Mouse (Mus musculus) kidney, postnatal 14 days (tissue): ENCODE measurements around the gene Casp12.
"Not testable (repeated sequence)": the region's sequence is repeated elsewhere in the genome, so short reads cannot be mapped to it uniquely, and the experiment has no call there.

Experiments
- DNase-seq: peaks from one replicate; pipeline ENCODE4 v3.0.0; 2022; ENCODE audit warnings: mixed read lengths

Gene Casp12

GRCm38 (mm10) chr9:5345291-5345898 is at the start of gene Casp12:
Gene Casp12 (plus strand): TSS chr9:5345430.
- peak; percentile 6 for DNase-seq

DNA sequence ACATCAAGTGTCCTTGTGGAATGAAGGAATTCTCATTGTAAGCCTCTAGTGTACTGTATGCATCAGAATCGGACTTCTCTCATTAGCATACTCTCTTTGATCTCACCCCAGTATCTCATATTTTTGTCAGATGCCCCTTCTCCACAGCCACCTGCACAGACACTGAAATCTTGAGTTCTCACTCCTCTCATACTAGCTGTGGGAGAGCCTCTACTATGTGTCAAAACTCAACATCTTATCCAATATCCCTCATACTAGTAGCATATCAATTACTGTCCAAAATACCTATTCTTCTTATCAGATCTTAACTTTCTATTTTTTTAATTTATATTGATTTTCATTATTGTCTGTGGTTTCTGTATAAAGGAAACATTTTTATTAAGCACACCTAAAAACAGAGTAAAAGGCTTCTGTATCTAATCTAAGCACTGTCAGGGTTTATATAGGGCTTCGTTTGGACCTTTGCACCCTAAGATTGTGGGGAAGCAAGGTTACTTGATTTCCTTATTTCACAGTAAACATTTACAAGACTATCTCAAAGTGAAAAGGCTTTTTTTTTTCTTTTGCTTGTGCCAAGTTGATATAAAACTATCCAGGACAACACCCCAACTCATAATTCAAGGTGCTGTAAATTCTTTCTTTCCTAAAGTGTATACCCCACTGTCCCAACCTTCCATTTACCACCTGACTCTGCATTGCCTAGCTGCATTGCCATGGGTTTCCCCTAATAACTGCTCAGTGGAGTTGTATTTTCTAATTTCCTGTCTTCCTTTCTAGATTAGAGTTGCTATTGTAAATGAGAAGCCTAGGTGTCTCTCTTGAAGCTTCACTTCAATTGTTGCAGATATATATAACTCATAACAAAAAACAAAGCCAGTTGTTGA is 48.6 kb upstream of the Casp12 start:
- DNase-seq: no peak

- DNase-seq: no peak
These were observed 46.7 kb upstream of the Casp12 start, which contains the start of gene Casp1 for GRCm38 (mm10) chr9:5298329-5299131. Gene Casp1 (plus strand): TSS chr9:5298517.

- DNase-seq: no peak
These were observed 46.2 kb upstream of the Casp12 start for GRCm38 (mm10) chr9:5299132-5299381.

- DNase-seq: peak; percentile 25
These were observed 36.7 kb upstream of the Casp12 start, which contains the start of gene Casp4 for GRCm38 (mm10) chr9:5308561-5308960. Gene Casp4 (plus strand): TSS chr9:5308828.

DNA sequence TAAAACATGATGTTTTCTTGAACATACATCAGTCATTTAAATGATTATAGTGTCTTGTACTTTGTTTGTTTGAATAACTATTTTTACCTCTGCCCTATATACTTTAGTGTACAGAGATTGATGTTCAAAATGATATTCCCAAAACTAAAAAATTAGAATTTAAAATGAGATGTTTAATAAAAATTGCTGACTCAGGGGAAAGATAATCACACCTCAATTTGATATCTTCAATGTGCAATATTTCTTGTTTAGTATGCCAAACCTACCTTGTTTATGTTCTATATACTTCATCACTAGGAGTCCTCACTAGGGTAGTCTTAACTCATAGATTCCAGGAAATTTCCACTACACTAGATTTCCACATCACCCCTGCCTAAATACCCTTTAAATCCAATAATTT is 35.1 kb upstream of the Casp12 start:
- DNase-seq: no peak

DNA sequence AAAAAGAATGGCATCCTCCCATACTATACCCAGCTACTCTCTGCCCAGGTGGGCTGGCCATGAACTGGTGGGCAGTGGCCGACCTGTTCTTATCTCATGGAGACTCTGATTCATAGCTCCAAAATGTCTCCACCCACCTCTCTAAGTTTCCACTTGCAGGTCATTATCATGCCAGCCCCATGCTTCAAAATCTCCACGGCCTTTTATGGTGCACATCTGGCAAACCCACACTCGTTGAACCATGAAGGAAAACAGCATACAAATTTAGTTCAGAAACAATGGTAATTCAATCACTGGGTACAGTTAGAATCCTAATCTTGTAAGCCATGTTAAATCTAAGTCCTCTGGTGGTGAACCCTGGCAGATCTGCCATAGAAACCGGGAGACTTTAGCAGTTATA is 33.8 kb upstream of the Casp12 start:
- DNase-seq: no peak

- no peak for DNase-seq
These were observed 17.0 kb upstream of the Casp12 start for GRCm38 (mm10) chr9:5328204-5328603.

GRCm38 (mm10) chr9:5332441-5332840 is 12.8 kb upstream of the Casp12 start:
- no peak for DNase-seq

DNA sequence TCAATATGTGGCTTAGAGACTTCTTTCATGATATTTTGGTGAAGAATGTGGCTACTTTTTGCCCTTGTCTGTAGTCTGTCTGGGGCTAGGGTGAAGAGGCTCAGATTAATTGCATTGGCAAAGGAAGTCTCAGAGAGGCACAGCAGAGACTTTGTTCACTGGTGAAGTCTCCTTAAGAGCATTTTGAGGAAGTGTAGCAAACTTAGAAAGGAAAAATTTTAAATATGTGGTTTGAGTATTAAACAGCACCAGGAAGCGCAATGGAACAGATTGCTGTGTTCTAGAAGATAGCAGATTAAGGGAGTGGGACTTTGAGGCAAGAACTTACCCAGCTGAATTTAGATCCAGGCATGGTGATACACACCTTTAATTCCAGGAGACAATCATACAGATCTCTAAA is 11.8 kb upstream of the Casp12 start:
- DNase-seq: no peak

GRCm38 (mm10) chr9:5343092-5343491 is 2.1 kb upstream of the Casp12 start:
- no peak for DNase-seq

- DNase-seq: no peak
These were observed 1.1 kb upstream of the Casp12 start for GRCm38 (mm10) chr9:5344090-5344489.

- DNase-seq: no peak
These were observed 2.2 kb downstream of the Casp12 start for GRCm38 (mm10) chr9:5347381-5347780.

DNA sequence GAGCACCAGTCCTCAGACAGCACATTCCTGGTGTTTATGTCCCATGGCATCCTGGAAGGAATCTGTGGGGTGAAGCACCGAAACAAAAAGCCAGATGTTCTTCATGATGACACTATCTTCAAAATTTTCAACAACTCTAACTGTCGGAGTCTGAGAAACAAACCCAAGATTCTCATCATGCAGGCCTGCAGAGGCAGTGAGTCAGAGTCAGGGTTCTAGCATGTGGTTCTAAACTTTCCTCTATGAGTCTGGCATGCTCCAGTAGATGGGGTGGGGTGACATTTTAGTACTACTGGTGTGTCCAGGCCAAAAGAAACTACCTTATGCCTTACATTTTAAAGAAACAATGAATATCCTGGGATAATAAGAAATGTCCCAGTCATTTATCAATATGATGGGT is 8.4 kb downstream of the Casp12 start:
- no peak for DNase-seq

- DNase-seq: no peak
These were observed 11.6 kb downstream of the Casp12 start for GRCm38 (mm10) chr9:5356801-5357200.

DNA sequence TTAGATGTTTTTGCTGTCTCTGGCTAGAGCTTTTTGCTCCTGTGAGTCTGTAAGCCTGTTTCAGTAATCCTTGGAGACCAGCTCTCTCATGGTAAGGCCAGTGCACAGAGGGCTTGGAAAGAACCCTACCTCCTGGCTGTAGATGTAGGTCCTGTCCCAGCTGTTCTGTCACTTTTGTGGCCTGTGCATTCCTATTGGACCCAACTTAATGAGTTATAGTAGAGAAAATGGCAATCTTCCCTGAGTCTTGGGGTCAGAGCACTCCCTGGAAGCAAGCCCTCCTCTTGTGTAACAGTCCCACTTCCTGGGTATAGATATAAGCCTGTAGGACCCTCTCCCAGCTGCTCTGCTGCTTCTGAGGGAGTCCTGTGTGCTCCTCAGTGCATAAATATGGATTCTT is 48.3 kb downstream of the Casp12 start:
- DNase-seq: no peak

- DNase-seq: not testable (repeated sequence)
These were observed 50.6 kb downstream of the Casp12 start for GRCm38 (mm10) chr9:5395861-5396260.

DNA sequence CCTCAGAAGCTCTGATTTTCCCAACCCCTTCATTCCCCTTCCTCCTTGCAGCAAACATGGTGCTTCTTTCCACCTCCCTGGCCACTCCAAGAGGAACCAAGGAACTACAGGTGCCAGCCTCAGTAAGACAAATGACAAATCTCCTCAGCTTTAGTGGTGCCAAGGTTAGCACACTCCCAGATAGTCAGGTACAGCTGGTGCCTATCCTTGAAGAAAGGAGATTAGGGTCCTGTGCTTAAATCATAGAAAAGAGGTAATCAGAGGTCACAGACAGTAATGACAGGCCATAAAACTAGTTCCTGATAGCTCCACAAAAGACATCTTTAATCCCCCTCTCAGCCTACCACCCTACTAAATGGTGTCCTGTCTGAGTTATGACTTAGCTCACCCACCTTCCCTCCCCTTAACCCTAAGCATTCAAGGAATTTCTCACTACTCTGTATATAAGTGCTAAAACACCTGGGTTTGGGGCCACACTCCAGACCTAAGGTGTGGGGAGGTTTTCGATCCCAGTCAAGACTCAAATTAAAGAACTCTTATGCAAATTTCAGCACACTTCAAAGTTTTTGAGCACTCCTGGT is 65.8 kb downstream of the Casp12 start:
- DNase-seq: no peak

DNA sequence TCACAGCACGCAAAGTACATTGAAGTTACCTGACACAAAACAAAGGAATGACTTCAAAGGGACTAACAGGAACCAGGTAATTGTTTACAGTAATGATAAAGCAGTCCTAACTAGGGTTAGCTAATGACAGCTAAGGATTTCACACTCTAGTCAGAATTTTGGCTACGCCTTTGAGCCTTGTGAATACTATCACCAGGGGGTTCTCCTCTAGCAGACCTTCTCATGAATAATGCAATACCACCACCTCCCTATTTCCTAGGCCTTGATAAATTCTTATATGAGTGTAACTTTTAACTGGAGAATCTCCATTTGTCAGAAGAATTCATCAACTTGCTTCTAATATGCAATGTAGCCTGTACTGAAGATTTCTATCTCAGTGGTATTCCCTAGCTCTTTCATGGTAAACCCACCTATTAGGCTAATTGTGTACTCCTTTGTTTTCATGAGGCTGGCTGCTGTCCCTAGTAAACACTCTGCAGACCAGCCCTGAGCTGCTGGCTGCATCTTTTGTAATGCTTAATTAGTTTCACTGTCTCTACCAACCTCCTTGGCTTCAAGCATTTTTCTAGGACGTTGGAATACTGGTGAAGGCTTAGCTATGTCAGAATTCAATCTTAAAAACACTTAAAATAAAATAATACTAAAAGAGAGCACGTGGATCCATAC is 67.3 kb downstream of the Casp12 start:
- no peak for DNase-seq

DNA sequence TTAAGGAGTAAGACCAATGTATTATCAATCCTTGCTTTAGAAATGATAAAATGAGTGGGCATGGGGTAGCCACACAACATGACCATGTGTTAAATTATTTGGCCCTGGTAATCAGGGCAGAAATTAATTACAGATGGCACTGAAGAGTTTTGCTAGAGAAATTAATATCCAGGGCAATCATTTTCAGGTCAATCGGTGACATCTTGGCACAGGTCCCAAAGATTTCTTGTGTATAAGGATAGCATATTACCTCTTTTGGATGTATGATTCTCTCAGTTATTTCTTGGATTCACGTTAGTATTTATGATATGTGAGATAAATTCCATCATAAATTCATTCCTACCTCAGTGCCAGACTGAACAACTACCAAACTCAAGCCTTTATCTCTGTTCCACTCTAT is 72.6 kb downstream of the Casp12 start:
- DNase-seq: no peak
